Mouse (Mus musculus): ENCODE data around the gene Pitpna.

DNA sequence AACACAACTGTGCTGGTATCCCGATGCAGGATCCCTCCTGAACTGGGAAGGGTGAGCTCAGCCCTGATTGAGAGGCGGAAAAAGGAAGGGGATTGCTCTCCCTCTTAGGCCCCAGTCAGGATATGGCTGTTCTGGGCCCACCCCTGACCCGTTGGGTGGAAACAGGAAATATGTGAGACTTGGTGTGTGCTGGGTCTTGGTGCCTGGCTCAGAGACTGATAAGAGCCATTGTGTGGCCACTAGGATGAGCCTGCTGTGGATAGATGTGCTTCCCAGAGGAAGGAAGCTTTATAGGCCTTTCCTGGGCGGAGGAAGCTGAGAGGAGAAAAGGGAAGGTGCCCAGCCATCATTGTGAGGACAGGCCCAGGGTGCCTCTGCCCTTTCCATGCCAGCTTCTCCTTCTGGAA is 61.3 kb downstream of the Pitpna start:
- TF ChIP-seq CTCF (IDR thresholded peaks at IDR 0.05; ENCODE audit: control insufficient read depth, insufficient read depth, low read length) (no peak), POLR2A (IDR thresholded peaks at IDR 0.05; ENCODE audit: borderline replicate concordance, control insufficient read depth, low read depth, low read length) (no peak)

Measured in bone marrow, adult 2 months (tissue).